Mouse (Mus musculus): ENCODE results near the gene St3gal6. TPM values are rescaled to one million over a fixed set of nuclear protein-coding genes. Genes with fewer than 3 reads are reported as not detected.

St3gal6 gene
- total and polyA plus RNA-seq, 3 experiments, result 167 to 420 (median 240) TPM

DNA sequence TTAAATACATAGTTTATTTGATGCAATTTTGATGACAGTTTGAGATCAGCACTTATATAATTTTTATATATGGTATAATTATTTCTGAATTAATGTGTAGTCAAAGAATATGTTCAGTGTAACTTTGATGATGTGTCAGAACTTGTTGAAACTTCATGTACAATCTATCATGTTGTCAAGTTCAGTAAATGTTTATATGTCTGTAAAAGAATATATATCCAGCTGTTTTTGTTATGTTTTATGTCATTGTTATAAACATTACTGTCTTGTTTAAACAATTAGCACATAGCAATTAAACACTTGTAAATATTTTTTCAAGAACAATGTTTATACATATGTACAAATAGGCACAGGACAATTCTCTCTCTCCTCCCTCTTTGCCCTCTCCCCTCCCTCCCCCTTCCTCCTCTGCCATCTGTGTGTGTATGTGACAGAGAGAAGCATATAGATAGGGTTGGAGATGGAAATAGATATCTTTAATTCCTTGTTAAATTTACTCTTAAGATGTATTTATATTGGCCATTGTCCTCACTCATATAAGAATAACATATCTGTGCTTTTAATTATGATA lies 46.7 kb upstream of the St3gal6 start:
- no peak overlapping the region for H3K4me3 ChIP-seq (replicated peaks in 1 of 3; ENCODE audit: low read depth in 2 of 3, low read length in 2 of 3, poor library complexity in 1 of 3)
- dilution Hi-C loops (cut with MboI; ENCODE audit: extremely low pct_ligation_motif_present, extremely low pct_unique_long_range_greater_than_20kb, low sequenced_read_pairs) (no loop called here), in situ Hi-C loops (cut with MboI; ENCODE audit: low pct_ligation_motif_present, low pct_unique_long_range_greater_than_20kb, low sequenced_read_pairs) (no loop called here)
- no peak for TF ChIP-seq USF1 (IDR thresholded peaks at IDR 0.05; ENCODE audit: low read depth, low read length)
- TF ChIP-seq MEF2A (IDR thresholded peaks at IDR 0.05; ENCODE audit: borderline replicate concordance, low read depth, low read length), result no peak
- TF ChIP-seq ZMIZ1 (IDR thresholded peaks at IDR 0.05; ENCODE audit: low read depth, low read length), result no peak
- TF ChIP-seq RAD21 (IDR thresholded peaks at IDR 0.05; ENCODE audit: low read depth, low read length), result no peak
- TF ChIP-seq CTCF (conservative IDR thresholded peaks at IDR 0.05 in 1 of 2, IDR thresholded peaks at IDR 0.05 in 1 of 2; ENCODE audit: low read depth in 2 of 2, low read length in 2 of 2), result no peak
- no peak overlapping the region for H3K4me2 ChIP-seq (ENCODE audit: insufficient read depth, low read depth, poor library complexity, severe bottlenecking)
- no peak overlapping the region for H3K27ac ChIP-seq (ENCODE audit: insufficient read depth, low read depth)
- H3K36me3 ChIP-seq (replicated peaks in 1 of 2; ENCODE audit: control insufficient read depth in 1 of 2, insufficient read depth in 1 of 2, low read length in 1 of 2), result no peaks in the 10 kb centered on the region
- H3K9ac ChIP-seq (ENCODE audit: insufficient read depth, low read depth), result no peak overlapping the region
- no peaks in the 10 kb centered on the region for H3K27me3 ChIP-seq (replicated peaks)
- no peaks in the 10 kb centered on the region for H3K79me2 ChIP-seq (replicated peaks; ENCODE audit: control insufficient read depth, extremely low read depth, insufficient read depth, poor library complexity, severe bottlenecking)
- no peaks in the 10 kb centered on the region for H3K4me1 ChIP-seq (ENCODE audit: control insufficient read depth in 1 of 2, insufficient read depth in 2 of 2)
- DNase-seq (ENCODE audit: extremely low read depth), result no peak
- H3K9me3 ChIP-seq (replicated peaks; ENCODE audit: low read length), result no peaks in the 10 kb centered on the region

DNA sequence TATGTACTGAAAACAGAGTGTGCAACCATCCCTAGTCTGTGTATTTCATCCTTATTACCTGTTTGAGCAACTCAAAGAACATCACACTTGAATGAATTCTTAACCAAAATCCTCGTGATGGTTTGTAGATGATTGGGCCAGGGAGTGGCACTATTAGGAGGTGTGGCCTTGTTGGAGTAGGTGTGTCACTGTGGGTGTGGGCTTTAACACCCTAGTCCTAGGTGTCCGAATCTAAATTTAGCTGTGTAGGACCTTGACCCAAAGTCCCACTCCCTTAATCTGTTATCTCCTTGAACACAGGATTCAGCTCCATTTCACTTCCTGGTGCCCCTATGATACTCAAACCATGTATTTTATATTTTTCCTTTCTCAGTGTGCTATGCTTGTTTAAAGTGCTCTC lies 37.2 kb upstream of the St3gal6 start:
- no peak for TF ChIP-seq ZC3H11A (IDR thresholded peaks at IDR 0.05; ENCODE audit: low read depth, low read length)
- TF ChIP-seq RCOR1 (conservative IDR thresholded peaks at IDR 0.05; ENCODE audit: low read depth, low read length), result no peak
- no peak for TF ChIP-seq RAD21 (IDR thresholded peaks at IDR 0.05; ENCODE audit: low read depth, low read length)
- no peak for TF ChIP-seq ETS1 (conservative IDR thresholded peaks at IDR 0.05; ENCODE audit: low read depth, low read length)
- no peak for TF ChIP-seq CHD1 (IDR thresholded peaks at IDR 0.05; ENCODE audit: low read depth, low read length)
- no peak for TF ChIP-seq HCFC1 (IDR thresholded peaks at IDR 0.05; ENCODE audit: low read depth, low read length)
- H3K27ac ChIP-seq (ENCODE audit: insufficient read depth, low read depth), result no peak overlapping the region
- H3K4me3 ChIP-seq (replicated peaks in 1 of 3; ENCODE audit: low read depth in 2 of 3, low read length in 2 of 3, poor library complexity in 1 of 3), result no peak overlapping the region
- no peaks in the 10 kb centered on the region for H3K79me2 ChIP-seq (replicated peaks; ENCODE audit: control insufficient read depth, extremely low read depth, insufficient read depth, poor library complexity, severe bottlenecking)
- in situ Hi-C loops (cut with MboI; ENCODE audit: low pct_ligation_motif_present, low pct_unique_long_range_greater_than_20kb, low sequenced_read_pairs), result no loop called here
- dilution Hi-C loops (cut with MboI; ENCODE audit: extremely low pct_ligation_motif_present, extremely low pct_unique_long_range_greater_than_20kb, low sequenced_read_pairs), result no loop called here
- H3K4me2 ChIP-seq (ENCODE audit: insufficient read depth, low read depth, poor library complexity, severe bottlenecking), result no peak overlapping the region
- no peak overlapping the region for H3K9ac ChIP-seq (ENCODE audit: insufficient read depth, low read depth)
- no peaks in the 10 kb centered on the region for H3K9me3 ChIP-seq (replicated peaks; ENCODE audit: low read length)
- H3K4me1 ChIP-seq (ENCODE audit: control insufficient read depth in 1 of 2, insufficient read depth in 2 of 2), result no peaks in the 10 kb centered on the region
- no peaks in the 10 kb centered on the region for H3K36me3 ChIP-seq (replicated peaks in 1 of 2; ENCODE audit: control insufficient read depth in 1 of 2, insufficient read depth in 1 of 2, low read length in 1 of 2)
- H3K27me3 ChIP-seq (replicated peaks), result no peaks in the 10 kb centered on the region
- DNase-seq (ENCODE audit: extremely low read depth), result no peak

DNA sequence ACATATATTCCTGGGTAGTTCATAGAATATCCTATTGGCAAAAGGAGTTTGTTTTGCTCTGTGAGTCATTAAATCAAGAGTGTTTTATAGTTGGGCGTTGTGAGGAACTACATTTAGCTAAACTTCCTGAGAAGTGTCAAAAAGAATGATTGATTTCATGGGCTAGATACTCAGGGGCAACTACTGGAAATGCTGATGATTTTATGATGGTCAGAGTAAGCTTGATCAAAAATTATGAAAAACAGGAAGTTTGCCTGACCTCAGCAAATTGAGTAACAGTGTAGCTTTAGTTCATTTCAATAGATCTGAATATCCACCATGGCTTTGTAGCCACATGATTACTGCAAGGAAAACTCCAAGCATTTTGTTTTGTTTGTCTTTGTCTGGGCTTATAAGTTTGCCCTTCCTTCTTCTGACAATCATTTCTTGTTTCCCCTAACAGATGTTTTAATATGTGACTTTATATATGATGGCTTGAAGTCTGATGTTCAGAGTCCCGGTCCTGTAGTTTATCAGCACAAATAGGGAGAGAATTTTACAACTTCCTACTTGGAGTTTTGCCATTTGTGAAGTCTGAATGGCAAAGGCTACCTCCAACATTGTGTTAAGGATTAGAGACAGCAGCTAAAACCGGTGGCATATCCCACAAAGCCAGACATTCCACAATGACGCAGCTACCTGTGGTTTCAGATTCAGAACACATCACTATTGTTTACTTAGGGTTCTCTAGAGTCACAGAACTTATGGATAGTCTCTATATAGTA lies 32.2 kb upstream of the St3gal6 start:
- Histone ChIP-seq H3K9me3 (replicated peaks; ENCODE audit: low read length) (no peaks in the 10 kb centered on the region), H3K9ac (ENCODE audit: insufficient read depth, low read depth) (no peak overlapping the region), H3K27me3 (replicated peaks) (no peaks in the 10 kb centered on the region), H3K4me2 (ENCODE audit: insufficient read depth, low read depth, poor library complexity, severe bottlenecking) (no peak overlapping the region), H3K4me1 (ENCODE audit: control insufficient read depth in 1 of 2, insufficient read depth in 2 of 2) (peaks cover 0 to 10% of the 10 kb centered on the region in 2 experiments; a peak in 2 of 4 replicates), H3K36me3 (replicated peaks in 1 of 2; ENCODE audit: control insufficient read depth in 1 of 2, insufficient read depth in 1 of 2, low read length in 1 of 2) (no peaks in the 10 kb centered on the region), H3K4me3 (replicated peaks in 1 of 3; ENCODE audit: low read depth in 2 of 3, low read length in 2 of 3, poor library complexity in 1 of 3) (no peak overlapping the region), H3K27ac (ENCODE audit: insufficient read depth, low read depth) (no peak overlapping the region), H3K79me2 (replicated peaks; ENCODE audit: control insufficient read depth, extremely low read depth, insufficient read depth, poor library complexity, severe bottlenecking) (no peaks in the 10 kb centered on the region)
- DNase-seq (ENCODE audit: extremely low read depth), result no peak
- in situ Hi-C loops (cut with MboI; ENCODE audit: low pct_ligation_motif_present, low pct_unique_long_range_greater_than_20kb, low sequenced_read_pairs), result loop anchor here (5.0 kb wide), 1 partner anchor 41 kb away; no protein-coding TSS in a partner anchor
- dilution Hi-C loops (cut with MboI; ENCODE audit: extremely low pct_ligation_motif_present, extremely low pct_unique_long_range_greater_than_20kb, low sequenced_read_pairs), result no loop called here
- TF ChIP-seq EP300 (IDR thresholded peaks at IDR 0.05; ENCODE audit: low read length) (no peak), ELF1 (IDR thresholded peaks at IDR 0.05; ENCODE audit: low read depth, low read length) (no peak), GABPA (IDR thresholded peaks at IDR 0.05; ENCODE audit: insufficient replicate concordance, low read depth, low read length) (no peak), NELFE (IDR thresholded peaks at IDR 0.05; ENCODE audit: low read depth, low read length) (no peak), SIN3A (IDR thresholded peaks at IDR 0.05; ENCODE audit: low read length) (no peak), NRF1 (IDR thresholded peaks at IDR 0.05; ENCODE audit: low read depth, low read length) (no peak), IRF4 (IDR thresholded peaks at IDR 0.05; ENCODE audit: low read depth, low read length) (no peak), PAX5 (IDR thresholded peaks at IDR 0.05; ENCODE audit: low read length) (no peak), POLR2A (IDR thresholded peaks at IDR 0.05; ENCODE audit: low read depth, low read length) (no peak), SMC3 (IDR thresholded peaks at IDR 0.05; ENCODE audit: low read depth, low read length) (no peak), CTCF (conservative IDR thresholded peaks at IDR 0.05 in 1 of 2, IDR thresholded peaks at IDR 0.05 in 1 of 2; ENCODE audit: low read depth in 2 of 2, low read length in 2 of 2) (no peak), TBP (conservative IDR thresholded peaks at IDR 0.05; ENCODE audit: low read depth, low read length) (no peak), POLR2AphosphoS2 (IDR thresholded peaks at IDR 0.05; ENCODE audit: low read depth, low read length) (no peak), HCFC1 (IDR thresholded peaks at IDR 0.05; ENCODE audit: low read depth, low read length) (no peak), ZKSCAN1 (IDR thresholded peaks at IDR 0.05; ENCODE audit: borderline replicate concordance, low read depth, low read length) (no peak), ZC3H11A (IDR thresholded peaks at IDR 0.05; ENCODE audit: low read depth, low read length) (no peak), TCF12 (IDR thresholded peaks at IDR 0.05; ENCODE audit: low read depth, low read length) (no peak)

Measured in CH12.LX (cell line).